Mouse (Mus musculus): ENCODE measurements at regions not wholly inside any gene's neighbourhood (a gene's known extent, or its start where the extent isn't known, plus 50 kb on each side); places are given as distances from the start of the nearest gene placed in this dataset.

GRCm38 (mm10) chr9:63896073-63896807, 125.6 kb downstream of the Smad6 start:
- no peak for DNase-seq (ENCODE audit: low read depth, low spot score)

- no peak for DNase-seq (ENCODE audit: low read depth, low spot score)
These were observed 129.5 kb downstream of the Smad6 start for GRCm38 (mm10) chr9:63892235-63892971.

- DNase-seq (ENCODE audit: low read depth, low spot score) = no peak
These were observed 131.1 kb downstream of the Smad6 start for GRCm38 (mm10) chr9:63890717-63891116.

- no peak for DNase-seq (ENCODE audit: low read depth, low spot score)
These were observed 131.8 kb upstream of the Smad3 start for GRCm38 (mm10) chr9:63889570-63889969.

- DNase-seq (ENCODE audit: low read depth, low spot score) = no peak
These were observed 127.2 kb upstream of the Smad3 start for GRCm38 (mm10) chr9:63884971-63885370.

GRCm38 (mm10) chr9:63883738-63884520, 126.1 kb upstream of the Smad3 start:
- DNase-seq (ENCODE audit: low read depth, low spot score) = peak; percentile 68

GRCm38 (mm10) chr9:63881692-63882091, 123.9 kb upstream of the Smad3 start:
- DNase-seq (ENCODE audit: low read depth, low spot score) = peak; percentile 74

GRCm38 (mm10) chr9:63881261-63881563, 123.4 kb upstream of the Smad3 start:
- peak; percentile 62 for DNase-seq (ENCODE audit: low read depth, low spot score)

- peak; percentile 15 for DNase-seq (ENCODE audit: low read depth, low spot score)
These were observed 122.9 kb upstream of the Smad3 start for GRCm38 (mm10) chr9:63880487-63881260.

- DNase-seq (ENCODE audit: low read depth, low spot score) = peak; percentile 85
These were observed 122.1 kb upstream of the Smad3 start for GRCm38 (mm10) chr9:63879710-63880428.

GRCm38 (mm10) chr9:63877864-63878263, 120.1 kb upstream of the Smad3 start:
- no peak for DNase-seq (ENCODE audit: low read depth, low spot score)

GRCm38 (mm10) chr9:63876886-63877285, 119.1 kb upstream of the Smad3 start:
- DNase-seq (ENCODE audit: low read depth, low spot score) = peak; percentile 56

GRCm38 (mm10) chr9:63876023-63876422, 118.2 kb upstream of the Smad3 start:
- peak; percentile 40 for DNase-seq (ENCODE audit: low read depth, low spot score)

GRCm38 (mm10) chr9:63875193-63875592, 117.4 kb upstream of the Smad3 start:
- peak; percentile 85 for DNase-seq (ENCODE audit: low read depth, low spot score)

GRCm38 (mm10) chr9:63864350-63864749, 106.6 kb upstream of the Smad3 start:
- DNase-seq (ENCODE audit: low read depth, low spot score) = no peak

GRCm38 (mm10) chr9:63863328-63863727, 105.5 kb upstream of the Smad3 start:
- no peak for DNase-seq (ENCODE audit: low read depth, low spot score)

GRCm38 (mm10) chr9:63862427-63862826, 104.6 kb upstream of the Smad3 start:
- peak; percentile 95 for DNase-seq (ENCODE audit: low read depth, low spot score)

- DNase-seq (ENCODE audit: low read depth, low spot score) = no peak
These were observed 103.6 kb upstream of the Smad3 start for GRCm38 (mm10) chr9:63861418-63861817.

GRCm38 (mm10) chr9:63860196-63860595, 102.4 kb upstream of the Smad3 start:
- DNase-seq (ENCODE audit: low read depth, low spot score) = peak; percentile 67

- no peak for DNase-seq (ENCODE audit: low read depth, low spot score)
These were observed 98.4 kb upstream of the Smad3 start for GRCm38 (mm10) chr9:63856065-63856736.
